Mouse (Mus musculus) skeletal muscle tissue, adult 2 months (tissue): ENCODE measurements around the gene Wrap53.

Experiments
- DNase-seq: peaks from one replicate; pipeline ENCODE4 v3.0.0-alpha.2; 2012; ENCODE audit warnings: low read depth, low spot score

Wrap53 gene

DNA sequence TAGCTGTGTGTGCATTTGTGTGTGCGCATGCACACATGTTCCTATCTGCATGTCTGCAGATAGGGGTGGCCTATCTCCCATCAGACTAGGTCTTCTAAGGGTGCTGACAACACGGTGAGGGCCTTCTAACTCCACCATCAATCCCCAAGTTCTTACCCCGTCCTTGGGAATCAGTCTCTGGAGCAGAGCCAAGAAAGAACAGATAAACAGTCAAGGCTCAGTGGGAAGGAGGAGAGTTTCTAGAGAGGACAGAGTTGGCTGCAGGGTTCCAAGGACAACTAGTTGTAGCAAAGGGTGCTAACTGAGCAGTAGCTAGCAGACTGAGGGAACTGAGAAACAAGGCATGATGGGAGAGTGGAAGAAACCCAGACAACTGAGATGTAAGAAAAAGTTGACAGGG is 21.7 kb upstream of the Wrap53 start:
- DNase-seq, result no peak

DNA sequence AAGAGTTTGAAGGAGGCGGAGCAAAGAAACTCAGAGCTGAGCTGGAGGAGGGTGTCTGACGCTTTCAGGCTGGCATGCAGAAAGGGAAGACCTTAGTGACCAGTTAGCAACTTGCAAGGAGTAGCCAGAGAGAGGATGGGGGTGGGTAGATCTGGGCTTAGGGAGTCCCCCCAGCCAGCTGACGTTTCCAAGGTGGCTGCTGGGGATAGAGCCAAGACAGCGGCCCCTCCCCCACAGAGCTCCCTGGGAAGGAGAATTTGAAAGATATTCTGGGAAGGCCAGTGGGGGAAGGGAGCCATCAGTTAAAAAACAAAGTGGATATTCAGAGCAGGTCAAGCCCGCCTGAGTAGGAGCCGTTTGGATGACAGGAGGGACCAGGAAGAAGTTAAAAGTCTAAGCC is 20.0 kb upstream of the Wrap53 start:
- DNase-seq, result peak; percentile 67

DNA sequence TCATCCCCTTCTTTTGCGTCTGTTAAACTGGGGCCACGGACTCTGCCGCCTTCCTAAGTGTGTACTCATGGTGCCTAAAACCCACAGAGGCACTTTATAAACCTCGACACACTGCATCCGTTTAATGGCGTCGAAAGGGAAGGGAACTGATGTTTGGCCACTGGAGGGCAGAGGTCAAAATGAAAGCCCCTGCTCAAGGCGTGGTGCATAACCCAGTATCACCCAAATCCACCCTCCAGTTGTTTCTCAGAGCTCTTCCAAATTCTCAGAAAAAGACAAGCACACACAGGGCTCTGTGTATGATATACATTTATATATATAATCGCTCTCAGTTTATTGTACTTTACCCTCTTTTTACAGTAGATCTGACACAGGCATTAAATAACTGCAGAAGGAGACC is 19.4 kb upstream of the Wrap53 start:
- DNase-seq, result no peak

DNA sequence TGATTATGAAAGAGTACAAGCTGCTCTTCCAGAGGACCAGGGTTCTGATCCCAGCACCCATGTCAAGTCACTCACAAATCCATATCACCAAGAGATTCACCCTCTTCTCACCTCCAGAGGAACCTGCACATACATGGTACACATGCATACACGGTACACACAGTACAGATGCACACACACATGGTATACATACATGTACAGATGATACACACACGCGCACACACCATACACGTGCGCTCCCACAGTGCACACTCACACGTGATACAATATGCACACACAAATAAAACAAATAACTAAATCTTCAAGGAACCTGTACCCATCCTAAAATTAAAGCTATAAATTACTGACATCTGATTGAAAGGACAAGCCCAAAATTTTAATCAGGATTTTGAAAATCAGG is 14.8 kb upstream of the Wrap53 start:
- DNase-seq, result no peak

DNA sequence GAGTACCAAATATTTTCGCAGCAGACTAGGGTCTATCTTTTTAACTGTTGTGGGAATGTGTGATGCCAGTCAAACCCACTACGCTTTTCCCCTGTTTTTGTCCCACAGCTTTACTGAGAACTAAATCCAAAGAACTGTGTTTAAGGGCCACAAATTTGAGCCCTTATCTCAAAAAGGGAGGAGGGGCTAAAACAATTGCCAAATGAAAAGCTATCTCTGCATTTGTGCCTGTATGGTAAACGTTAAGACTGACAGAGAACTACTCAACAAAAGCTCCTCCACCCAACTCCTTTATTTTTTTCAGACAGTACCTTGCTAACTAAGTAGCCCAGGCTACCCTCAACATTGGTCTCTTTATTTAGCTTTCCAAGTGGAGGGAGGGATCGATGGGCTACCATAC is 12.7 kb upstream of the Wrap53 start:
- no peak for DNase-seq

DNA sequence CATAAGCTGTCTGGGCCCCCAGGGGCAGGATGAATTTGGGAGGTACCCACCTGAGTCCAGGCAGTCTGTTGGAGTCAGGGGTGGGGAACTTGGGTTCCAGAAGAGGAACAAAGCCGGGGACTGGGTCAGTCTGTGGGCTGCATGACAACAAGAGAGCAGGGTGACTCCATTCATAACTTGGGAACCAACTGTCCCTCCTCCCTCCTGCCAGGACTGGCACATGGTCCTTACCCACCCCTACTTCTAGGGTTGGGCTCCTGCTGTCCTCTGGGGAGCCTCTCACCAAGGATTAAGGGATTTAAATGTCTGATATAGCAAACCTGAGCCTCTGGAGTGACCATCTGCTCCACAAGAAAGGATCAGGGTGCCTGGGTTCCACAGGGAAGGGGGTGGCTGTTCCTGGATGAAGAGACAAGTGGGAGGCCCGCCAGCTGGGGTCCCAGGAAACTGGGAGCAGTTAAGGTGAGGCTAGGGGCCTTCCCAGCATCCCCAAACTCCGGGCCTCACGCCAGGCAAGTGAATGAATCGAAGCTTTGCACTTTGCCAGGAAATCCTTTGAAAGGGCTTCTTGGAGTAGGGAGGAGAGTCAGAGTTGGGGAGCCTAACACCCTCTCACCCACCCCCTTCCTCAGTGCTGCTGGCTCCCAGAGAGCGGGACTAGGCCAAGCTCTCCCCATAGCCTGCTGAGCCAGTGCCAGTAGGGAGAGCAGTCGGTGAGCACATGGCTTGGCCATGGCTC is 12.0 kb upstream of the Wrap53 start:
- peak; percentile 76 for DNase-seq

DNA sequence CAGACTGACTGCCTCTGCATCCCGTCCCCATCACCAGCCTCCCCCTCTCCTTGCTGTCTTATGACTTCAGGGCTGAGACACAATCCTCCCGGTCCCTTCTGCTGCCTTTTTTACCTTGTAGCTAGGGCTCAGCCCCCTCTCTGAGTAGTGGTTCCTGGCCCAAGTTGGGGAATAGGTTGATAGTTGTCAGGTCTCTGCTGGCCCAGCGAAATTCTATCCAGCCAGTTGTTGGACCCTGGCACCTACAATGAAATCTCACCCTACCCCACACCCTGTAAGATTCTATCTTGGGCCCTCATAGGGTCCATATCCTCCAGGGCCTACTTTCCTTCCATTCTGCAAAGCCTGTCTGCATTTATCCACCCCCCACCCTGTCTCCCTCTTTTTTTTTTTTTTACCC is 11.4 kb upstream of the Wrap53 start:
- peak; percentile 73 for DNase-seq

DNA sequence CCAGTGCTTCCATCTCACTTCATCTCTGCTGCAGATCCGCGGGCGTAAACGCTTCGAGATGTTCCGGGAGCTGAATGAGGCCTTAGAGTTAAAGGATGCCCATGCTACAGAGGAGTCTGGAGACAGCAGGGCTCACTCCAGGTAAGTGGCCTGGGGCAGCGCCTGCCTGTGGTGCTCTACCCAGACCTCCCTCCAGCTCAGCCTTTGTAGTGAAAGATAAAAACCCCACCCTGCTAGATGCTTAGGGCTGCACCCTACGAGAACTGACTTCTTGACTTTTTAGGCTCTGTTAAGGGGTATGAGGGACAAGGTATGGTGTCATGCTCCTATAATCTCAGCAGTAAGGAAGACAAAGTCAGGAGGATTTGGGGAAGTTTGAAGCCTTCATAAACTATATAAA is 10.6 kb upstream of the Wrap53 start:
- DNase-seq, result no peak

DNA sequence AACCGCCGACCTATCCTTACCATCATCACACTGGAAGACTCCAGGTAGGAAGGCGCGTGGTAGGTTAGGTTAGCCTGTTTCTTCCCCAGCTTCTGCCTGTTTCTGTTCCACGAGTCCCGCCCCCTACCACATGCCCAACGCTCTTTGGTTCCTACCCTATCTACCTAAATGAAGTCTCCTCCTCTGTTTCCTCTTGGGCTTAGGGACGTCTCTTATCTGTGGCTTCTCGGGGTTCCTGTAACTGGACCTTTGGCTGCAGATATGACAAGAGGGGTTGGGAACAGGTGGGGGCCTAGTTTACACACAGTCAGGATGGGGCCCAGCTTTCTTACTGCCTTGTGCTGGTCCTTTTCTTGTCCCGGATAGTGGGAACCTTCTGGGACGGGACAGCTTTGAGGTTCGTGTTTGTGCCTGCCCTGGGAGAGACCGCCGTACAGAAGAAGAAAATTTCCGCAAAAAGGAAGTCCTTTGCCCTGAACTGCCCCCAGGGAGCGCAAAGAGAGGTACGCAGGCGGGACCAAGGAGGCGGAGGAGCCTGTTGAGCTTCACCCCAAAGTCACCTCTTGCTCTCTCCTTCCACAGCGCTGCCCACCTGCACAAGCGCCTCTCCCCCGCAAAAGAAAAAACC is 9.3 kb upstream of the Wrap53 start:
- no peak for DNase-seq

DNA sequence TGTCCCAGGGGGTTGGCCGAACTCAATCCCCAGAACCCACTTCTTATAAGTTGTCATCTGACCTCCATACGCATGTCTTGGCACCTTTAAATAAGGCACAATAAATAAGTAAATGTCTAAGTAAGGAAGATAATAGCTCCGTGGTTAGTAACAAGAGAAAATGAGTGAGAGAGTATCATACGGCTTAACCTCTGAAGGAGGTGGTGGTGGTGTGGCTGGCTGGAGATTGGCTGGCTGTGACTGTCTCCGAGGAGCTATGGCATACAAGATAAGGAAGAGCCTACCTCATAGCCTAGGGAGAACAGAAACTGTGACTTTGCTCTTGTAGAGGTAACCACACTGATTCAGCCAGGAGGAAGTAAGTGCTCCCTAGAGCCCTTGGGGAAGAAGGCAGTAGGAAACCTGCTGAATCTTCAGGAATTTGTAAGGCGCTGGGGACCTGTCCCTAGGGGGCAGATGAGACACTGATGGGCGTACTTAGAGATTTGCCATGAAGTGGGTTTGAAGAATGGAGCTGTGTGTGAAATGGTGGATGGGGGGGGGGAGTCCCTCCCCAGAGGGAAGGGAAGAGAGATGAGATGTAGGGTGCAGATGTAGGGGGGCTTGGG is 5.8 kb upstream of the Wrap53 start:
- DNase-seq, result no peak

DNA sequence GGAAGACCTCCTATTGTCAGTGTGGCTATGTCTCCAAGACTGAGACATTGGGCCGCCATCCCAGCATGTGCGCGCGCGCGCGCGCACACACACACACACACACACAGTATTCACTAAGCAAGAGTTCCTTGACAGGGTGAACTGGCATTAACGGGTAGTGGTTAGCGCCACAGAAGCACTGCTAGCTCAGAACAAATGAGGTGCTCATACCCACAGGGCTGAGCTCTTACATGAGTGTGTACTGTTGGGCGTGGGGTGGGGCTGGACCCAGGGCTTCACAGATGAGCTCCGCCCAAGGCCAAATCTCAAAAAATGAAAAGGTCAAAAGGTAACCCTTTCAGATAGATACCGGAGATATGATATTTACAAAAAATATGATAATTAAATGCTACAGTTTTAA is 4.9 kb upstream of the Wrap53 start:
- DNase-seq, result no peak

DNA sequence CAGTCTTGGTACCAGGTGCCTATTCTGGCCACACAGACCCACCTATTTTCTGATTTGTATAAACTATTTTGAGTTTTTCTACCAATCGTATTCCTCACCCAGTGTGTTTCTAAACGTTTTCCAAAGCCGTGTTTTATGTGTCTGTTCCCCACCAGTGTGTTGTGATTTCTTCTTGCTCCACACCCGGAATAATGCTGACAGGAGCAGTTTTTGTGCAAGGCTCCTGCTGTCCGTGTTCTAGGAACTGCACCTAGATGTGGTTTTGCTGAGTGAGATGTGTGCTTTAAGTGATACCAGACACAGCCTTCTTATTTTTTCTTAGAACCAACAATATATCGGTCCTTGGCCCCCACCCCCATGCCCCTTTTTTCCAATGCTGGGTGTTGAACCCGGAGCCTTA is 4.0 kb upstream of the Wrap53 start:
- DNase-seq, result no peak

DNA sequence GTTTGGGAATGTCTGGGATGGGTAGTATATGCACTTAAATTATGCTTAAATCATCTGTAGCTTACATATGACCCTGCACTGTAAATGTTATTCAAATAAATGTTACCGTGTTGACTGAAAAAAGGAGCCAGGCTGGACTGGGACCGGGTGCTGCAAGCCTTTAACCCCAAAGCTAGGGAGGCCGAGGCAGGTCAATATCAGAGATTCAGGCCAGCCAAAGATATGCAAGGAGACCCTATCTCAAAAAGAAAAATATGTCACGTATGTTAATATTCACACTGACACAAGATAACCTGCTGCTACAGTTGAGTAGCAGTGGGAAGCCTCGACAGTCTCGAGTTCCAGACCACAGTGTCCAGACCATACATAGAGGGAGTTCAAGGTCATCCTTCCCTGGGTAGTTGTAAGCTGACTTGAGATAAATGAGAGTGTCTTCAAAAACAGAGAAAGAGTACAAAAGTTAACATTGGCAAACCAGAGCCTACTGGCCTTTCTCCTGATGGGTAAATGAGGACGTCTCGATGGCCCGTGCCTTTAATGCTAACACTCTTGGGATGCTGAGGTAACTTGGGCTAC is 2.3 kb upstream of the Wrap53 start:
- DNase-seq, result no peak

DNA sequence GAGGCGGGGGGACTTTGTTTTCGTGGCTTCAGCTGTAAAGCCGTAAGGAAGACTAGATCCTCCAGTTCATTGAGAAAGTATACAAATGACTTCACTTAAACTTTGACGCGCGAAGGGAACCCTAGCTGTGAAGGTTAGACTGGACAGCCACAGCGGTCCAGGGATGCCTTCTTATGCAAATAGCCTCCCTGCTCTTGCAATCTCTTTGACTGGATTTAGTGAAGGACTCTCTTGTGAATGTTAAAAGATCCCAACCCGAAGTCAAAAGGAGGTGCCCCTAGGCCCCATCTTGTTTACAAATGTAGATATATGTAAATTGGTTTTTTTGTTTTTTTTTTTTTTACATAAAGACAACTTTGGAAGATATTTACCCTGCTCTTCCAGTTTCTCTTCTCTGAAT is 1.8 kb upstream of the Wrap53 start:
- DNase-seq, result no peak

DNA sequence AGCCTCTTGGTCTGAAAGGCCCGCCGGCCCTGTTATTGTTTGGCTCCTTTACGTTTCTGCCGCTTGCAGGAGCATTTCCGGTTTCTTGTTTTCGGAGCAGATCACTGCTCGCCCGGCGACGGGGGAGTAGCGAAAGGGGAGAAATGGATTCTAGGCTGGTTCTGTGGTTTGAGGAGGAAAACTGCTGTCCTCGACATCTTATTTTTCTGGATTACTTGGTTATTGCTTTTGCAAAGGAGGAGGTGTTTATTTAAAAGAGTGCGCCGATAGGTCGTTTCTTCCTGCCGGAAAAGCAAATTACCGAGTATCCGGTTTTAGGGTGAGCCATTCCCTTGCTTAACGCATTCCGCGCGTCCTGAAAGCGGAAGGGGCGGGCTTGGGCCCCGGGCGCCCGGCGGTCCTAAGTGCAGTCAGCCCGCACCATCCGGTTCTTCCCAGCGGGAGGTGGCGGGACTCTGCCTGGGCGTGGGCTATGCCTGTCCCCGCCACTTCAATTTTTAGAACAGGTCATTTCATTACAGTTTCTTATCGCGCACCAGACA is 1.2 kb upstream of the Wrap53 start:
- peak; percentile 85 for DNase-seq

DNA sequence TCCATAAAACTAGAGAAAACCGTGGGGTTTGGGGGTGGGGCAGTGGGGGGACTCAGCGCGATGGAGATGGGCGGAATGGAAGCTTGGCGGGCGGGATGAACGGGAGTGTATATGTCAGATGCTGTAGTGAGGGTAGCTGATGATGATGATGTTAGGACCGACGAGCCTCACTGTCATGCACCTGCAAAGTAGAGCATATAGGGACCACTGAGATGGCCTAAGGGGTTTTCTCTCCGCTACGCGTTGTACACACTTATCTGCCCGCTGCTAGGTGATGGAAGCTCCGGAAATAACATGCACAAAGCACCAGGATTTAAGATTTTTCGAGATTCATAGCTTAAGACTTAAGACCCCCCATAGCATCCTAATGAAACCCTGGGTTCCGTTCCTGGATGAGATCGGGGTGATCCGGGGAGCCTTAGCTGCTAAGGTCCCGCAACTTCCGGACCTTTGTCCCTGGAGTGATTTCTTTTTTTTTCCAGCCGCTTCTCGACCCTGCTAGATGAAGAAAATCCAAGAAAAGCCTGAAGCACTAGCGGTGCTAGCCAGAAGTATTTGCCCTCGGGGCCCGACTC is 604 bp upstream of the Wrap53 start:
- no peak for DNase-seq

DNA sequence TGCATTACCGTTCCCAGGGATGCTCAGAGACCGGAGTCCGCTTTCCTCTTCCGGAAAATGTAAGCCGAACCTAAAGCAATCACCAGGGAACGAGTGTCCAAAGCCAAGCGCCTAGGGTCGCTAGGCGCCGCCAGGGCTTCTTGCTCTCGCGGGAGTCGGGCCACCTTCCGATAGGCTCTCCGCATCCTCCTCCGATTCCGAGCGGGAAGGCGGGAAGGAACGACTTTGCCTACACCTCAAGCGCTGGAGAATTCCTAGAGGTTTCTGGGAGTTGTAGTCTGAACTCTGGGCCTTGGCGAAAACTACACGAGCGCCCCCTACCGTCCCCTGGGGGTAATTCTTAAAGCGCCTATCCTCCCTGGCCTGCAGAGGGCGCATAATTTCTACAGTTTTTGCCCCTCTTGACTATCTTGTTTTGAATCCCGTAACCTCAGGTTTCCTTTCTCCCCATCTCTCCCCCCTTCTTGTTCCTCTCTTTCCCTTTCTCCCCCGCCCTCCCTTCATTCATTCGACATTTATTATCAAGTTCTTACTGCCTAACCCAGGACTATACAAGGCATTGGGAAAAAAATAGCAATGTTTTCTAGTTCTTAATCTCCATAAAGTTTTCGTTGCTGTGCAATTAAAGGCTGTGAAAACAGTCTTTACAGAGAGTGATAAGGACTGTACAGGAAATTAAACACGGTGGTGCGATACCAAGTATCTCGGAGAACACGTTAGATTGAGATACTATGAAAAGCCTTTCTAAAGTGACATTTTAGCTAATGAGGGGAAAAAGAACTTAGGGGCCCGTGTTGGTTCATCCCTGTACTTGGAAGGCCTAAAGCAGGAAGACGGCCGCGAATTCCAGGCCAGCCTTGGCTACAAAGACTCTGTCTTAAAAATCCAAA is 682 bp downstream of the Wrap53 start:
- DNase-seq, result peak; percentile 97

DNA sequence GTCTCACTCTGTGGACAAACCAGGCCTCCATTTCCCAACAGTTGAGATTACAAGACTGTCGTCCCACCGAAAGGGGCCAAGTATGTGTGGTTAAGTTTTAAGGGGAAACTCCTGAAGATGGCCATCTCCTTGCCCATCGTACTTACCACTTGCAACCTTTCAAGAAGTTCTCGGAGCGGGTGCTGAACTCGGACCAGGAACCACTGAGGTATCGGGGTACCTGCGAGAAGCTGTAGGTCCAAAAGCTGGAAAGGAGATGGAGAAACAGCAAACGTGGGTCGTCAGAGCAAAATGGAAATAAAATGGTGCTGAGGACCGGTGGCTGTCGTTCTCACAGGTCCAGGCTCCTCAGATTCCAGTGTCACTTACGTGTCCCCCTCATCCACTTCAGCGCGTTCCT is 1.8 kb downstream of the Wrap53 start:
- no peak for DNase-seq

DNA sequence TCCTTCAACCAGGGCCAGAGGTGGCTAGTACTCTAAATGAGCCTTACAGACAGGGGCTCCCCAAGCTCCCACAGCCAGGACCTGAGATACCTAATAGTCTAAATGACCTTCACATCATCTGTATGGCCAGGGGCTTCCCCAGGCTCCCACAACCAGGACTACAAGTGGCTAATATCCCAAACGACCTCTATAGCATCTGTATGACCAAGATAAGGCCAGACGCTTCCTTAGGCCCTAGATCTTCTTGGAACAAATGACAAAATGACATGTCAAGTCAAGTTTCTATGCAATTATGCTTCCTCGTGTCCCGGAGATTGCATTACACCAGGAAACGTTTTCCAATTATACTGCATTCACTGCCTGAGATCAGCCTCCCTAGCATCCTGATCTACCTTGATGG is 3.7 kb downstream of the Wrap53 start:
- no peak for DNase-seq

DNA sequence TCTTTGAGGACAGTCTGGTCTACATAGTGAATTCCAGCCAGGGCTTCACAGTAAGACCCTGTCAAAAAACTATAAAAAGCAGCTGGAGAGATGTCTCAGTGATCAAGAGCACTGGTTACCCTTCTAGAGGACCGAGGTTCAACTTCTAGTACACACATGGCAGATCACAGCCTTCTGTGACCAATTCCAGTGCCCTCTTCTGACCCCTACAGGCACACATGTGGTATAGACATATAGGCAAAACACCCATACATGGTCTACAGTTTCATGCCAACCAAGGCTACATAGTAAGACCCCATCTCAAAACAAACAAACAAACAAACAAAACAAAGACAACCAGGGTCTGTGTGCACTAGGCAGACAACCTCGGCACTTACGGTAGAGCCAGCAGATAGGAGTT is 4.8 kb downstream of the Wrap53 start:
- DNase-seq, result no peak

DNA sequence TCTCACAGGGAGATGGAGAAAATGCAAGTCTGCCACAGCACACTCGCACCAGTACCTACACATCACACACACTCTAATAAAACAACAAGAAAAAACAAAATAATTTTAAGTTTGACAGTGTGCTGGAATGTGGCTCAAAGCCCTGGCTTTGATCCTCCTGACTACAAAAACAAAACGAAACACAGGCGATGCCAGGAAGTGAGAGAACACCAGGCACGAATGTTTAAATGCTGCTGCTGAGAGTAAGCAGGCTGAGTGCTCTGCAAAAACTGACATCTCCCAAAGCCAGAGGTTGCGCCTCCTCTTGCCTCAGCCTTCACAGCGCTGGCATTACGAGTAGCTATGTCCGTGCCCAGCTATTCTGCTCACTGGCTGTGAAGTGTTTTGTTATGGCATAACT is 14.9 kb downstream of the Wrap53 start:
- no peak for DNase-seq
